Mouse (Mus musculus) lung, adult 2 months (tissue): ENCODE measurements around the gene Eif3a.

Source experiments
- CTCF ChIP-seq: fragments of 200-500 bp; IDR thresholded peaks from 2 replicates; pipeline ENCODE4 v1.5.1; 2011; ENCODE audit warnings: mild to moderate bottlenecking, low read length, control low read depth; ENCODE audit not compliant: insufficient read depth
- POLR2A ChIP-seq: fragments of 200-500 bp; IDR thresholded peaks from 2 replicates; pipeline ENCODE4 v1.6.1; 2011; ENCODE audit warnings: low read depth, mild to moderate bottlenecking, control low read depth, low read length, borderline replicate concordance; ENCODE audit errors: extremely low read depth

DNA sequence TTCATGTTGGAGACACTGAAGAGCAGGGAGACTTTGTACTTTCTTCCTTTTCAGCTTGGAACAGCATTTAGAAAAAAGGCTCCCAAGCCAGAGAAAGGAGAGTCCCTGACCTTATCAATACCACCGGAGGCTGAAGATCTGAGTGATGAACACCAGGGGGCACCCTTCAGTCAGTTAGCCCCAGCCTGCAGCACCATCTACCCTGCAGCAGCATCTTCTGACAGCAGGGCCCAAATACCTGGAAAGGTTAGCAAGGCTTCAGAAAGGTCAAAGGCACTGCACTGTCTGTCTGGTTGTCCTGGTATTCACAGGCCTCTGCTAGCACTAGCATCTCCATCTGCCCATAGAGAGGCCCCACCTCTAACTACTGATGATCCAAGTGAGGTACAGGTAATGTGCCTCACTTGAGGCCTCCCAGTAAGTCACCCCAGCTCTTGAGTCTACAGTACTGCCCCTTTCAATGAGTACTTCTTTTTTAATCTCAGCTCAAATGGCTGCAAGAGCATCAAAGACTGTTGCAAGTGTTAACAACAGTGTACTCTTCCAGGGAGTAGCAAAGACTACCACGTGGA, 60.1 kb downstream of the Eif3a start:
- TF ChIP-seq POLR2A (no peak), CTCF (peak; percentile 71)
